Mouse (Mus musculus): ENCODE results near the gene Ropn1l.

Gene Ropn1l

GRCm38 (mm10) chr15:31407490-31407889 lies 46.0 kb downstream of the Ropn1l start:
- no peak for DNase-seq (ENCODE audit: low spot score in 2 of 2)

GRCm38 (mm10) chr15:31406881-31407280 lies 46.7 kb downstream of the Ropn1l start:
- DNase-seq (ENCODE audit: low spot score in 2 of 2) = no peak

GRCm38 (mm10) chr15:31404346-31404745 lies 49.2 kb downstream of the Ropn1l start:
- no peak for DNase-seq (ENCODE audit: low spot score in 2 of 2)

DNA sequence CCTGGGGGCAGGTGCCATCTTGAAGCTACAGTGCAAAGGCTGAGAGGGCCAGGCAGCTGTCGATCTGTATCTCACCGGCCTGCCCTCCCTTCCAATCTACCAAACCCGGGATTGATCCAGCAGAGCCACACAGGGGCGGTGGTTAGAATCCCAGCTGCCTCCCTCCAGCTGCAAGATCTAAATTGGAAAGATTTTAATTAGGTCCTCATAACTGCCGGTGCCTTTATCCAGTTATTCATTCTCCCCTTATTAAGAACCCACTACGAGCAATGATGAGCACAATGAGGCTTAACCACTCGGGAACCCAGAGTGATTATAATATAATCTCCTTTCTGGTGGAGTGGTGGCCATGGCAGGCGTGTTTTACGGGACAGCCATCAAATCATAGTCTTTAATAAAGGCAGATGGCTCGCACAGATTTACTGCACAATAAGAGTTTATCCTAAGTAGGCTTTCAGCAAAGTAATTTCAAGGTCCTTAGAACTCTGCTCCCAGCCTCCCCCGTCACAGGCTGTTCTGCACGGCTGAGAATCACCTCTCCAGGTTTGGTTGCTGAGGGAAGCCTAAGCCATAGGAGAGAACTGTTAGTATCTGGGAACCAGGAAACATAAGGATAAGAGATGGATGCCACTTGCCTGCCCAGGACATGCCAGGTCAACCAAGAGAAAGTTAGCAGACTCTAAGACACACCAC lies 51.2 kb downstream of the Ropn1l start:
- no peak for DNase-seq (ENCODE audit: low spot score in 2 of 2)

GRCm38 (mm10) chr15:31400974-31401373 lies 52.6 kb downstream of the Ropn1l start:
- DNase-seq (ENCODE audit: low spot score in 2 of 2) = no peak

DNA sequence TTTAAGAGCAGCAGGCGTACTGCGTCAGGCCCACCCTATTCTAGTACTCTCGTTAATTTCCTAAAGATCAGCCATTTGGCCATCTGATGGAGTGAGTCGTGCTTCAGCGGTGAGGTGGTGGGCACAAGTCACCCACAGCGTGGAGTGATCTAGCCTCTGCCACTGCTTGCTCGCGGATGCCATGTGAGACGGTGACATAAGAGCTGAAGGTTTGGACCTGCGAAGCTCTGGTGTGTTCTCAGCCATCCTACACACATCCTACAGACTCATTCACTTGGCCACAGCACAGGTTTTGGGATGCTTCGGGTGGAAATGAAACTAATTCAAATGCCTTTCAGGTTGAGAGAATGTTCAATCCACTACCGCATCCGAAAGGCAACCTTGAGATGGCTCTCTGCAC lies 54.8 kb downstream of the Ropn1l start:
- DNase-seq (ENCODE audit: low spot score in 2 of 2) = no peak

- no peak for DNase-seq (ENCODE audit: low spot score in 2 of 2)
Measured at GRCm38 (mm10) chr15:31397379-31397778, 56.2 kb downstream of the Ropn1l start.

GRCm38 (mm10) chr15:31396755-31397154 lies 56.8 kb downstream of the Ropn1l start:
- no peak for DNase-seq (ENCODE audit: low spot score in 2 of 2)

DNA sequence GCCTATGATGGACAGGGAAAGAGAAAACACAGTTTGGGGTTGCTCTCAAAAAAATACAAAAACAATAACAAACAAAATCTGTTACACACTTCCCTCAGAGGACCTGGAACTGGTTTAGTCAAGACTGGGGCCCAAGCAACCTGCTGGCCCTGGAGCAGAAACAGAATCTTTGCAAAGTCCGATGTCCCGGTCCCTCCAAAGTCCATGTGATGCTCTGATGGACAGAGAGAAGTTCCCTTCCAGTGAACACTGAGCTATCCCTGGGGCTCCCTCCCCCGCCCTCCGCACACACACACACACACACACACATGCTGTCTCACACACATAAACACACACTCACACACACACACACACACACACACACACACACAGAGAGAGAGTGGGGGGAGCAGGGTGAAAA lies 57.6 kb downstream of the Ropn1l start:
- no peak for DNase-seq (ENCODE audit: low spot score in 2 of 2)

DNA sequence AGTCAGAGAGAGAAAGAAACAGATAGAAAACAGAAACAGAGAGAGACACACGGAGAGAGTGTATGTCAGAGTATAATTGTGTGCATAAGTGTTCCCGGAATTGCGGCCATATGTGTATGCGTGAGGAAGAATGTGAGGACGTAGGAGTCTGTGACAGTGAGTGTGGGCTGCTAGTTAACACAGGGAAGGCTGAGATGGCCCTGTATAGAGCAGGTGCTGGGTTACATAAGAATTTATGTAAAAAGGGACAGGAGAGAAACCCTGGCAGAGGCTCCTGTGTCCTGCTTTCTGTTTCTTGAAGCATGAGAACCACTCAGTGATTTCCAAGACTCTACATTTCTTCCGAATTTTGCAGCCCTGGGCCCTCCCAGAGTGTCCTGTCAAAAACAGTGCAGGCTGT lies 60.1 kb downstream of the Ropn1l start:
- DNase-seq (ENCODE audit: low spot score in 2 of 2) = no peak

DNA sequence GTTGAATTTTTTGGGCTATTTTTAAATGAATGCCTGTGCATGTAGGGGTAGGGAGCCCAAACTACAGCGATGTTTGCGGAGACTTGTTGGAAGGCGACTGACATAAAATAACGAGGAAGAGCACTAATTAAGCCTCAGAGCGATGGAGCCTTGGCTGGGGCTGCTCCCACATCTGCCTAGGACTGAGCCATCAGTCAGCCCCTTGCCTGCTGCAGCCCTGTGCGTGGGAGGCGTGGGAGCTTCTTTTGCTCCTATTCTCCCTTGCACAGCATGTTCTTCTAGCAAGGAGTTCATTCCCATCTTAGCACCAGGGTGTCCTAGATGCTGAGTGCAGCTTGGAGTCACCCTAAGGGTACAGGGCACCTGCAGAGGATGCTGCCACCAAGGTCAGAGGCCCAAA lies 60.8 kb downstream of the Ropn1l start:
- no peak for DNase-seq (ENCODE audit: low spot score in 2 of 2)

DNA sequence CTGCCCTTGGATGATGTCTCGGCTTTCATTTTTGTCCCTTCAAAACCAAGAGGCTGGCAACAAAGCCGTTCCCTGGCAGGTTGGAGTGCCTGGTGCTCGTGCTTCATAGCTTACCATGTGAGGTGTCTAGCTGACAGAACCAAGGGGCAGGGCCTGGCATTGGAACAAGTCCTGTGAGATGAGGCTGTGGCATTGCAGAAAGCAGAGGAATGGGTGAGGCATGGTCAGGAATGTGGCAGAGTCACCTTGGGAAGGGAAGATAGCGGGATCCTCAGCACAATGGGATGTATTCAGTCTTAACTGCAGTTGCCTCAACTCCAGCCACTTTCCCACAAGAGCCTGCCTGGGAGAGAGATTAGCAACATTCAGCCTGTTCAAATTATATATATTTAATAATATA lies 61.4 kb downstream of the Ropn1l start:
- DNase-seq (ENCODE audit: low spot score in 2 of 2) = no peak

All from urinary bladder, adult 18-20 months (tissue).